Mouse (Mus musculus) liver, postnatal 0 days (tissue): ENCODE results near the gene Olfr750. TPM values are rescaled to one million over a fixed set of nuclear protein-coding genes. Genes with fewer than 3 reads are reported as not detected.
A peak's percentile ranks its signal among the peaks of the same experiment; 100 is the strongest.

Experiments
- ATAC-seq: fragments of 200-750 bp; cut with Nextera tagmentation; 2 replicates; pipeline ENCODE4 v1.8.0; 2017; ENCODE audit warnings: mild to moderate bottlenecking, moderate library complexity
- DNase-seq: peaks from one replicate; pipeline ENCODE4 v3.0.0-alpha.2; 2016
- H3K27ac ChIP-seq: fragments of 300-500 bp; sonication (generic); 2 replicates; pipeline ENCODE4 v1.5.1; 2014; ENCODE audit warnings: antibody characterized with exemption, moderate library complexity, mild to moderate bottlenecking, low read depth
- H3K27me3 ChIP-seq: fragments of 300-500 bp; sonication (generic); 2 replicates; pipeline ENCODE4 v1.6.1; 2014; ENCODE audit warnings: low read length, control low read depth, mixed read lengths; ENCODE audit not compliant: insufficient read depth
- H3K36me3 ChIP-seq: fragments of 300-500 bp; sonication (generic); replicated peaks from 2 replicates; pipeline ENCODE4 v1.6.1; 2014; ENCODE audit warnings: mild to moderate bottlenecking, control low read depth, low read length, moderate library complexity, mixed read lengths; ENCODE audit not compliant: insufficient read depth
- H3K4me1 ChIP-seq: fragments of 300-500 bp; sonication (generic); 2 replicates; pipeline ENCODE4 v1.6.1; 2014; ENCODE audit warnings: antibody characterized with exemption, mild to moderate bottlenecking, control low read depth; ENCODE audit not compliant: insufficient read depth
- H3K4me2 ChIP-seq: fragments of 300-500 bp; sonication (generic); 2 replicates; pipeline ENCODE4 v1.6.1; 2014; ENCODE audit warnings: low read depth, mild to moderate bottlenecking, low read length, moderate library complexity, mixed read lengths
- H3K4me3 ChIP-seq: fragments of 300-500 bp; sonication (generic); 2 replicates; pipeline ENCODE4 v1.5.1; 2014; ENCODE audit warnings: low read depth, low read length
- H3K9ac ChIP-seq: fragments of 300-500 bp; sonication (generic); replicated peaks from 2 replicates; pipeline ENCODE4 v1.6.1; 2014; ENCODE audit warnings: mild to moderate bottlenecking, moderate library complexity
- H3K9me3 ChIP-seq: fragments of 300-500 bp; sonication (generic); 2 replicates; pipeline ENCODE4 v1.6.1; 2016; ENCODE audit warnings: mild to moderate bottlenecking, control low read depth, low read length, mixed read lengths
- CTCF ChIP-seq: sonication (generic); IDR thresholded peaks from 2 replicates; pipeline ENCODE4 v1.5.1; 2016; ENCODE audit warnings: antibody characterized with exemption, low read depth
- EP300 ChIP-seq: IDR thresholded peaks from 2 replicates; pipeline ENCODE4 v1.6.1; 2016; ENCODE audit warnings: antibody characterized with exemption, low read depth, mild to moderate bottlenecking
- WGBS: fragments of 180-500 bp; shearing (Covaris S2); extraction: QIAGEN DNeasy Blood & Tissue Kit; methylation state at CpG from one replicate; pipeline ENCODE4 v1.1.7; 2014; ENCODE audit not compliant: insufficient replicate concordance; 5-methylcytosine and 5-hydroxymethylcytosine counted together
- polyA plus RNA-seq: library from polyadenylated mRNA; unstranded; fragments of >200 nt; fragmentation: Nextera tagmentation; extraction: Ambion mirVana; gene quantifications from 2 replicates; pipeline ENCODE4 v1.2.1, GENCODE M21; 2015

Olfr750 gene
- polyA plus RNA-seq, 1 experiment from 2014 or later = not detected

DNA sequence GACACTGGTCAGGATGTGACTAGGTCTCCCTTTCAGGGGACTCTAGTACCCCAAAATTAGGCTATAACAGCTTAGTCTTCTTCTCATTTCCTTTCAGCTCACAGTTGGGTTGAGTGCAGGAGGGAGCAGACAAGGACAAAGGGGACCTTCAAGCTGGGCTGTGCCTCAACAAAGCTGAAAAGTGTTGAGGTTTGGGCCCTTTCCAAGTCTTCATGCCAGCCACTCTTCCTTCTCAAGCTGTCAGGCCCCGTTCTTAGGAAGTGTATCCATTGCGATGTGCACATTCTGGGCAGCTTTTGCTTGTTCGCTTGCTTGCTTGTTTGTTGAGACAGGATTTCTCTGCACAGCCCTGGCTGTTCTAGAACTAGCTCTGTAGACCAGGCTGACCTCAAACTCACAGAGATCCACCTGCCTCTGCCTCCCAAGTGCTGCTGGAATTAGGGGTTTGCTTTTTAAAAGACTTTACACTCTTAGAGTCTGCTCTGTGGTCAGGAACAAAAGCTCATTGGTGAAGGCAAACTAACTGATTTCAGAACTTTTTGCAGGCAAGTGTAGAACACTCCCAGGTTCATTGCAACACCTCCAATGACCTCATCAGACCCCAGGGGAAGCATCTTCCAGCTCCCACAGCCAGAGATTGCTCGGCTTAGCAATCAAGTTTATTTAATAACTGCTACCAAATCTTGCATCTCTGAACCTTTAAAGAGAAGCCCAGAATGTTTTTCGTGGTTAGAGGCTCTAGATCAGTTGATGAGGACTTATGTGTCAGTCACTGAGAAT is 20.1 kb upstream of the Olfr750 start:
- ATAC-seq (no peak), DNase-seq (peak; percentile 42)
- H3K4me3 ChIP-seq = no peak overlapping the region
- H3K27ac ChIP-seq = peak overlapping the region; percentile 37
- peaks cover 37% of the 10 kb centered on the region for H3K4me1 ChIP-seq
- H3K27me3 ChIP-seq = no peaks in the 10 kb centered on the region
- no peak overlapping the region for H3K9ac ChIP-seq
- H3K36me3 ChIP-seq = no peaks in the 10 kb centered on the region
- H3K9me3 ChIP-seq = no peaks in the 10 kb centered on the region
- WGBS = 59% methylated on average over 5 of the region's 5 CpGs
- TF ChIP-seq EP300 = no peak
- TF ChIP-seq CTCF = no peak
- H3K4me2 ChIP-seq = no peak overlapping the region

DNA sequence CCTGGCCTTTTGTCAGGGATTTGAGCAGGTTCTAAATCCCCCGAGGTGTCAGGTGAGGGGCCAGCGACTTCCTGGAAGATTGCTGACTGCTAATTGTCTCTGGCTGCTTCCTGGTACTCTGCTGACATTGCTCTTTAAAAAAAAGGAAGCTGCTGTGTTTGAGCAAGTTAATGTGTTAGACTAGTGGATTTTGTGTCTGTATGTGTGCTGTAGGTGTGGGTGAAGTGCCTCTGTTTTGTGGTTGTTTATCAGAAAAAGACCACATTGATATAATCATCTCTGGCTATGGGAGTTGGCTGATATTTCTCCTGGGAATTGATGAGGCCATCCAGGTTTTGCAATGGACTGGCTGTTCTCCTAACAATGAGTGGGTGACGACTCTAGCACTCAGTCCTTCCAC is 19.3 kb upstream of the Olfr750 start:
- Histone ChIP-seq H3K9me3 (no peaks in the 10 kb centered on the region), H3K4me1 (peaks cover 37% of the 10 kb centered on the region), H3K4me2 (no peak overlapping the region), H3K9ac (no peak overlapping the region), H3K27ac (peak overlapping the region; percentile 13; the same call in 1 of the 2 replicates), H3K36me3 (no peaks in the 10 kb centered on the region), H3K27me3 (no peaks in the 10 kb centered on the region), H3K4me3 (no peak overlapping the region)
- TF ChIP-seq CTCF = no peak
- no peak for TF ChIP-seq EP300
- DNase-seq (no peak), ATAC-seq (no peak)
- 16% methylated on average over 3 of the region's 3 CpGs for WGBS

DNA sequence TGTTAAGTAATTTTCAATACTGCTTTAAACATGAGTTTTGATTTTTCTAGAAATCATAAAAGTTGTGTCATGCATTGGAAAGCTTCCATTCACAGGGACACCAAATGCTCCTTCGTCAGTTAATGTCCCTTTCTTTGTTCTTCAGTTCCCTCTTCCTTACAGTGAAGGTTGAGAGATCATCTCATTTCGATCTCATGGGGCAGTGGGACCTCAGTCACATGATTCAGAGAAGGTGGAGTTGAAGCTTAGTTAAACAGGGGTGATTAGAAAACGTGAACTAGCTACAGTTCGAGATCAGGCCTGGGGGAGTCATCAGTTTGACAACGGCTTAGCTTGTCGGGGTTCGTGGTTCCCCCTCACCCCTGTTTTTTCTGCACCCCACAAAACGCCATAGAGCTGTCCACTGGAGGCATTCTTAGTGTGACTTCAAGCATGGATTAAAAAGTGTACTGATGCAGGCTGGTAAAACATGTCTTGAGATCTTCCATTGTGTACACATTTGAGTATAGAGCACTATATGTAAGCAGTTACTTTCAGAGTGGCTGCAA is 17.9 kb upstream of the Olfr750 start:
- ATAC-seq (no peak), DNase-seq (no peak)
- WGBS = 30% methylated on average over 8 of the region's 8 CpGs
- peaks cover 37% of the 10 kb centered on the region for H3K4me1 ChIP-seq
- peak overlapping the region; percentile 85 for H3K4me2 ChIP-seq
- no peak for TF ChIP-seq CTCF
- TF ChIP-seq EP300 = no peak
- no peaks in the 10 kb centered on the region for H3K9me3 ChIP-seq
- no peak overlapping the region for H3K9ac ChIP-seq
- H3K27me3 ChIP-seq = no peaks in the 10 kb centered on the region
- H3K4me3 ChIP-seq = no peak overlapping the region
- H3K27ac ChIP-seq = peak overlapping the region; percentile 95
- no peaks in the 10 kb centered on the region for H3K36me3 ChIP-seq

DNA sequence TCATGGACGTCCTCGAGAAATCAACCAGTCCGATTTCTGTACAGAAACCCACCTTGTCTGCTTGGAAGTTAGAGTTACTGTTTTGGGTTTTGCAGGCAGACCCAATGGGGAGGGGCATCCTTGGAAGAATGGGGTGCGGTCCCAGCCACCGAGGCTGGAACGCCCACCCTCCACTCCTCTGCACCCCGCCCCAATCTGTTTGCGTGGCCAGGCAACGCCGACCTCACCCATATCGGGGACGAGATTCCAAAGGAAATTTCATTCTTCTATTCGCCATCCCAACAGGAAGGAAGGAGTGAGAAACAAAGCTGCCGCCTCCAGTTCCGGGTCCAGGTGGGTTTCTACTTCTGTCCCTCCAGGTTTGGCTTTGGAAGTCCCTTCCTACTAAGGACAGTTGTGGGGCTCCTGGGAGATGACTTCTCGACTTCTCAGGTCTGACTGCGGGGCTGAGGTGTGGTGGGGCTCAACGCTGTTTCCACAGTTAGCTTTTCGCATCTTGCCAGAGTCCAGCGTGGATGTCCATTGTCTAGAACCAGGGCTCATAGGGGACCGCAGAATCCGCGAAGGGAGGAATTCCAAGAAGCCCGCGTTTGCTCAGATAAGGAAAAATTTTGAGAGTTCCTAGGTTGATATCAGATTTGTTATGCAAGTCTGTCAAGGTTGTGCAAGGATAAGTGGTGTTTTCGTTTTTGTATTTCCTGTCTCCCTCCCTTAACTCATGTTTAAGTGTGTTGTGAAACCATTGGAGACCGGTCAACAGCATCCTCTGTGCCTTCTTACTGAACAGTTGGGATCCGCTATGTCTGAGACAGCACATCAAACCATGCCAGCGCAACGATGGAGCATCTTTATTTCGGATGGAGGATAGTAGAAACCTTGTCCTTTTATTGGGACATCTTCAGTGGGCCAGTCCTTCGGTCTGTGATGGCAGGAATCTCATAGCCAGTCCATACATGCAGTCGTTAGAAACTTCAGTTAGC is 17.0 kb upstream of the Olfr750 start, which contains the start of the genes Rnase4 and Ang:
Rnase4 (plus strand) TSS at position 157 of the 980 bp plus-strand sequence.
Ang (plus strand) TSS at position 230 of the 980 bp plus-strand sequence.
- Histone ChIP-seq H3K27me3 (no peaks in the 10 kb centered on the region), H3K9me3 (no peaks in the 10 kb centered on the region), H3K36me3 (no peaks in the 10 kb centered on the region), H3K4me1 (peaks cover 37% of the 10 kb centered on the region), H3K9ac (peak within 1 kb of the TSS; percentile 69), H3K4me2 (peak within 1 kb of the TSS; percentile 85), H3K27ac (peak within 1 kb of the TSS; percentile 95), H3K4me3 (peak within 1 kb of the TSS; percentile 61)
- WGBS = 8% methylated on average over 33 of the region's 33 CpGs
- peak; percentile 50 for DNase-seq
- ATAC-seq = no peak
- TF ChIP-seq EP300 (peak; percentile 34; the same call in 1 of the 2 replicates), CTCF (no peak)

DNA sequence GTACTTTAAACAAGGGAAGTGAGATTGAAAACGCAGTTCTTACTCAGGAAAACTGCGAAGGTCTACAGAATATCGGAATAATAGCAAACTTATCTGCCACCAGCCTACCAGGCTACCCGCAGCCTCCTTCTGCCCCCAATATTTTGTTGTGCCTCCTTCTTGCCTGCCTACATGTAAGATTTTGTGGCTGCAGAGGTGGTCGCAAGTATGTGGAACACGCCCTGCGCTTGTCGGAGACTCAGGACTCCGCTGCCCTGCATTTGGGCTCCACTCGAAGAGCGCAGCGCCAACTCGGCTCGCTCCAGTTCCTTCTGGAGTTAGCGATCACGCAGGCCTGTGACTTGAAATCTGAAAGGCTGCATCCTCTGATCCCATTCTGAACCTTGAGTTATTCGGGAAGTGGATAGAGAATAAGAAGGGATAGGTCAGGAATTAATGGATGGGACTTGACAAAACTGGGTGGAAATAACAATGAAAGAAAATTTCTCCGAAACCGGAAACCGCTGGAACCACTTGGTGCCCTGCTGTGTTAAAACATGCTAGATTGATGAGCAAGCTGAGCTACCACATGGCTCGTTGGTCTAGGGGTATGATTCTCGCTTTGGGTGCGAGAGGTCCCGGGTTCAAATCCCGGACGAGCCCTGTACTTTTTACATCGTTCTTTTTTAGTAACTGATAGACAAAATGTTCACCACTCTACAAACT is 16.0 kb upstream of the Olfr750 start:
- Histone ChIP-seq H3K9ac (peak overlapping the region; percentile 69), H3K4me2 (peak overlapping the region; percentile 85), H3K36me3 (no peaks in the 10 kb centered on the region), H3K4me3 (peak overlapping the region; percentile 61), H3K9me3 (no peaks in the 10 kb centered on the region), H3K4me1 (peaks cover 33% of the 10 kb centered on the region), H3K27me3 (no peaks in the 10 kb centered on the region), H3K27ac (peak overlapping the region; percentile 95)
- TF ChIP-seq CTCF (no peak), EP300 (no peak)
- ATAC-seq (peak; percentile 22), DNase-seq (peak; percentile 83)
- under 1% methylated on average over 27 of the region's 27 CpGs for WGBS
